Comparison of ENCODE assay signal across 9 mouse cellular contexts in genomic region chr5:124724997-124725396, GRCm38 (mm10). TPM values are rescaled to one million over a fixed set of nuclear protein-coding genes. Genes with fewer than 3 reads are reported as not detected.
DNase-seq lines count a peak whose midpoint lies in the region; ATAC-seq and TF ChIP-seq lines count a peak whose summit lies in the region.
"Had no signal": no experiment of that assay in that cellular context is flagged by ENCODE, and none has a peak within 500 bp of the region (broad histone marks: within the 10 kb centered on the region; RNA-seq: fewer than 3 reads in every experiment).

TSS of gene Dnah10 (plus strand) at chr5:124725085.

- peak; percentile 66; the same call in 1 of the 2 replicates for ATAC-seq in kidney, embryonic 14.5 days (ENCODE audit: low FRiP score, low TSS enrichment)
- ATAC-seq in hindbrain, embryonic 11.5 days (ENCODE audit: low FRiP score), result peak; percentile 63; the same call in 1 of the 2 replicates
- ATAC-seq in stomach, postnatal 0 days (ENCODE audit: low FRiP score, low TSS enrichment), result peak; percentile 53; the same call in 1 of the 2 replicates
- ATAC-seq: Patski had no signal

- H3K27ac ChIP-seq in kidney, embryonic 14.5 days (ENCODE audit: low read depth, low read length), result no peak within 1 kb of the TSS
- no peak within 1 kb of the TSS for H3K27ac ChIP-seq in hindbrain, embryonic 11.5 days (ENCODE audit: low read depth, low read length)
- no peak within 1 kb of the TSS for H3K27ac ChIP-seq in stomach, postnatal 0 days (replicated peaks)

- H3K36me3 ChIP-seq in kidney, embryonic 14.5 days (ENCODE audit: control insufficient read depth, insufficient read depth, low read length), result peaks cover 32% of the 10 kb centered on the region
- H3K36me3 ChIP-seq in hindbrain, embryonic 11.5 days (ENCODE audit: control insufficient read depth, insufficient read depth, low read length), result 0 out of 2 replicates have a peak, but pooled peaks cover under 1% of the 10 kb centered on the region
- H3K36me3 ChIP-seq in stomach, postnatal 0 days (ENCODE audit: control insufficient read depth, insufficient read depth, low read length), result 0 out of 2 replicates have a peak, but pooled peaks cover 10% of the 10 kb centered on the region

- H3K4me1 ChIP-seq in kidney, embryonic 14.5 days (ENCODE audit: control insufficient read depth, insufficient read depth, low read length), result peaks cover 15% of the 10 kb centered on the region; the same call in 1 of the 2 replicates
- no peaks in the 10 kb centered on the region for H3K4me1 ChIP-seq in hindbrain, embryonic 11.5 days (replicated peaks; ENCODE audit: control insufficient read depth, insufficient read depth, low read length)
- H3K4me1 ChIP-seq in stomach, postnatal 0 days (replicated peaks; ENCODE audit: control insufficient read depth, insufficient read depth), result 0 out of 2 replicates have a peak, but pooled peaks cover 3% of the 10 kb centered on the region

- H3K4me3 ChIP-seq in kidney, embryonic 14.5 days (ENCODE audit: low read length), result no peak within 1 kb of the TSS
- no peak within 1 kb of the TSS for H3K4me3 ChIP-seq in hindbrain, embryonic 11.5 days (ENCODE audit: low read depth, low read length)
- H3K4me3 ChIP-seq in stomach, postnatal 0 days (ENCODE audit: low read depth, low read length), result no peak within 1 kb of the TSS

- DNase-seq in kidney, adult 9 months, result no peak
- peak; percentile 26 for DNase-seq in embryo, embryonic 10.5 days (ENCODE audit: low spot score)
- peak; percentile 50 for DNase-seq in hindbrain, embryonic 11.5 days (ENCODE audit: low spot score)
- DNase-seq in mesoderm, embryonic 11.5 days (ENCODE audit: low read depth, low spot score), result peak; percentile 20
- no peak for DNase-seq in stomach, postnatal 0 days (ENCODE audit: low spot score)
- DNase-seq in thymus, postnatal 10 days (ENCODE audit: low spot score in 2 of 2), result no peak
- no peak for DNase-seq in kidney, adult 8-10 months

- H3K9me3 ChIP-seq in kidney, embryonic 14.5 days (ENCODE audit: control insufficient read depth, low read length), result no peaks in the 10 kb centered on the region
- H3K9me3 ChIP-seq in hindbrain, embryonic 11.5 days (ENCODE audit: control insufficient read depth, low read length), result no peaks in the 10 kb centered on the region
- H3K9me3 ChIP-seq in stomach, postnatal 0 days (ENCODE audit: control insufficient read depth, low read length), result no peaks in the 10 kb centered on the region

- no peak for TF ChIP-seq EP300 in stomach, postnatal 0 days (optimal IDR thresholded peaks at IDR 0.05)

- 17% methylated on average over 29 of the region's 29 CpGs for WGBS in kidney, embryonic 14.5 days
- WGBS in hindbrain, embryonic 11.5 days, result 11% methylated on average over 29 of the region's 29 CpGs
- 13% methylated on average over 25 of the region's 29 CpGs for WGBS in stomach, postnatal 0 days

- H3K4me2 ChIP-seq in kidney, embryonic 14.5 days (replicated peaks; ENCODE audit: low read depth, low read length), result no peak within 1 kb of the TSS; the same call in 1 of the 2 replicates
- H3K4me2 ChIP-seq in hindbrain, embryonic 11.5 days (replicated peaks; ENCODE audit: low read depth, low read length), result no peak within 1 kb of the TSS
- H3K4me2 ChIP-seq in stomach, postnatal 0 days (replicated peaks; ENCODE audit: low read depth), result no peak within 1 kb of the TSS

- no peaks in the 10 kb centered on the region for H3K27me3 ChIP-seq in kidney, embryonic 14.5 days (ENCODE audit: control insufficient read depth, insufficient read depth, low read length)
- H3K27me3 ChIP-seq in hindbrain, embryonic 11.5 days (ENCODE audit: control insufficient read depth, insufficient read depth, low read length), result no peaks in the 10 kb centered on the region; the same call in 1 of the 2 replicates
- H3K27me3 ChIP-seq in stomach, postnatal 0 days (ENCODE audit: control insufficient read depth, insufficient read depth, low read length), result no peaks in the 10 kb centered on the region
- H3K27me3 ChIP-seq: Patski had no signal

- no peak within 1 kb of the TSS for H3K9ac ChIP-seq in kidney, embryonic 14.5 days (ENCODE audit: low read depth, low read length)
- no peak within 1 kb of the TSS for H3K9ac ChIP-seq in hindbrain, embryonic 11.5 days (ENCODE audit: low read depth, low read length)
- no peak within 1 kb of the TSS for H3K9ac ChIP-seq in stomach, postnatal 0 days (ENCODE audit: low read length)

- no peak for TF ChIP-seq CTCF in stomach, postnatal 0 days (IDR thresholded peaks at IDR 0.05; ENCODE audit: low read depth)

RNA-seq across cellular contexts. Expression of gene Dnah10, which starts in this region (rescaled TPM):
- polyA plus RNA-seq in kidney, embryonic 14.5 days (2014; fragmentation: Nextera tagmentation; extraction: Ambion mirVana), result 0.13 and 0.14 TPM in 2 replicates
- polyA plus RNA-seq in hindbrain, embryonic 11.5 days (2014; fragmentation: Nextera tagmentation; extraction: Ambion mirVana), result 0.36 and 0.52 TPM in 2 replicates
- polyA plus RNA-seq in stomach, postnatal 0 days (2015; fragmentation: Nextera tagmentation; extraction: Ambion mirVana), result 0.04 and 0.10 TPM in 2 replicates

Comparison
In these comparisons a context has a peak if more than half of its experiments do, and no peak if none do; other contexts are left out.
1. Peak in ATAC-seq in kidney, embryonic 14.5 days; RNA of the gene not detected or under 1 TPM.
2. Peak in DNase-seq and ATAC-seq in hindbrain, embryonic 11.5 days; RNA of the gene not detected or under 1 TPM.
3. Peak in ATAC-seq in stomach, postnatal 0 days; RNA of the gene not detected or under 1 TPM.
4. DNase-seq: peak in embryo, embryonic 10.5 days (single experiment) and mesoderm, embryonic 11.5 days (single experiment); none in kidney, adult 9 months (single experiment), stomach, postnatal 0 days (single experiment), thymus, postnatal 10 days (0 of 2) and kidney, adult 8-10 months (0 of 2).
5. Peak in every context shown above with its lines, with median percentiles within 50 percentile points of each other: ATAC-seq.